Mouse (Mus musculus): ENCODE results near the gene BC028528.
"Not testable (repeated sequence)": the region's sequence is repeated elsewhere in the genome, so short reads cannot be mapped to it uniquely, and the experiment has no call there.

Gene BC028528

GRCm38 (mm10) chr3:95905146-95905939, 13.5 kb upstream of the BC028528 start:
- DNase-seq (ENCODE audit: low read depth) = no peak

GRCm38 (mm10) chr3:95904568-95904967, 12.8 kb upstream of the BC028528 start, which contains the start of gene Car14:
Gene Car14, minus strand, starts transcription at chr3:95904691.
- no peak for DNase-seq (ENCODE audit: low read depth)

- DNase-seq (ENCODE audit: low read depth) = no peak
Measured at GRCm38 (mm10) chr3:95903753-95904502, 12.1 kb upstream of the BC028528 start.

- no peak for DNase-seq (ENCODE audit: low read depth)
Measured at GRCm38 (mm10) chr3:95902643-95903042, 10.8 kb upstream of the BC028528 start.

- no peak for DNase-seq (ENCODE audit: low read depth)
Measured at GRCm38 (mm10) chr3:95902373-95902625, 10.5 kb upstream of the BC028528 start.

GRCm38 (mm10) chr3:95901616-95902372, 10.0 kb upstream of the BC028528 start:
- no peak for DNase-seq (ENCODE audit: low read depth)

GRCm38 (mm10) chr3:95899800-95900524, 8.2 kb upstream of the BC028528 start:
- no peak for DNase-seq (ENCODE audit: low read depth)

GRCm38 (mm10) chr3:95895501-95895900, 3.7 kb upstream of the BC028528 start:
- DNase-seq (ENCODE audit: low read depth) = not testable (repeated sequence)

- no peak for DNase-seq (ENCODE audit: low read depth)
Measured at GRCm38 (mm10) chr3:95894317-95895160, 2.7 kb upstream of the BC028528 start.

GRCm38 (mm10) chr3:95893606-95894316, 2.0 kb upstream of the BC028528 start, which contains the start of gene Aph1a:
Gene Aph1a, plus strand, starts transcription at chr3:95893969.
- DNase-seq (ENCODE audit: low read depth) = peak; percentile 95

- no peak for DNase-seq (ENCODE audit: low read depth)
Measured at GRCm38 (mm10) chr3:95893126-95893525, 1.3 kb upstream of the BC028528 start.

- no peak for DNase-seq (ENCODE audit: low read depth)
Measured at GRCm38 (mm10) chr3:95892066-95893052, 554 bp upstream of the BC028528 start.

- no peak for DNase-seq (ENCODE audit: low read depth)
Measured at GRCm38 (mm10) chr3:95889664-95890063, 2.1 kb downstream of the BC028528 start.

GRCm38 (mm10) chr3:95887596-95887995, 4.2 kb downstream of the BC028528 start:
- no peak for DNase-seq (ENCODE audit: low read depth)

GRCm38 (mm10) chr3:95884400-95884799, 7.4 kb downstream of the BC028528 start:
- no peak for DNase-seq (ENCODE audit: low read depth)

GRCm38 (mm10) chr3:95882816-95883425, 8.9 kb downstream of the BC028528 start:
- no peak for DNase-seq (ENCODE audit: low read depth)

GRCm38 (mm10) chr3:95881979-95882815, 9.6 kb downstream of the BC028528 start, which contains the start of gene Ciart:
Gene Ciart, minus strand, starts transcription at chr3:95882251.
- peak; percentile 80 for DNase-seq (ENCODE audit: low read depth)

GRCm38 (mm10) chr3:95879063-95879462, 12.7 kb downstream of the BC028528 start:
- no peak for DNase-seq (ENCODE audit: low read depth)
